10 mouse cellular contexts compared by ENCODE assay signal in the genomic region with DNA sequence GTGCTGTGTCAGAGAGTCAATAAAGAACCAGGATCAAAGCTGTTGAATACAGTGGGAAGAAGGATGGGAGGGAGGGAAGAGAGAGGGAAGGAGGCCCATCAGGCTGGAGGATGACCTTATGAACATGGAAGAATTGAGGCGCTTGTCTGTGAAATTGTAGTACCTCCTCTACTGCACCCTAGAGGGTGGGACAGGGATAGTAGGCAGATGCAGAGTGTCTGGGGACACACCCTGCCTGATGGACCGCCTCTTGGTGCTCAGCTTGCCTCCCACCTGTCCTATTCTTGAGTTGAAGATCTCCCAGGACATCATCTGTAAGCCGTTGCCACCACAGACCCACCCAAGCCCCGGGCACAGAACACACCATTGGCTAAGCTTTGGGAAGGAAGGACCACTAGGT. TPM values are rescaled to one million over a fixed set of nuclear protein-coding genes. Genes with fewer than 3 reads are reported as not detected.
A peak's percentile ranks its signal among the peaks of the same experiment; 100 is the strongest.
DNase-seq lines count a peak whose midpoint lies in the region; ATAC-seq and TF ChIP-seq lines count a peak whose summit lies in the region.
"Had no signal": no experiment of that assay in that cellular context is flagged by ENCODE, and none has a peak within 500 bp of the region (broad histone marks: within the 10 kb centered on the region; RNA-seq: fewer than 3 reads in every experiment).

No protein-coding gene starts in this region.

- DNase-seq in kidney, adult 8-10 months, result no peak
- DNase-seq in ovary, postnatal 14 days (ENCODE audit: low spot score), result no peak
- no peak for DNase-seq in thymus, postnatal 0 days (ENCODE audit: low spot score)
- DNase-seq: lung, postnatal 14 days; spleen, adult 18-20 months had no signal

- H3K27ac ChIP-seq in kidney, embryonic 16.5 days (ENCODE audit: low read length), result peak overlapping the region; percentile 91
- H3K27ac ChIP-seq in bone marrow, adult 2 months (ENCODE audit: control insufficient read depth, insufficient read depth, low read depth, low read length, poor library complexity), result peak overlapping the region; percentile 27; the same call in 1 of the 2 replicates
- H3K27ac ChIP-seq: neural tube, embryonic 12.5 days had no signal

- no peak for TF ChIP-seq POLR2A in bone marrow, adult 2 months (IDR thresholded peaks at IDR 0.05; ENCODE audit: borderline replicate concordance, control insufficient read depth, low read depth, low read length)

- H3K4me1 ChIP-seq in kidney, embryonic 16.5 days (ENCODE audit: insufficient read depth, low read length), result peaks cover 42% of the 10 kb centered on the region
- peaks cover 5% of the 10 kb centered on the region for H3K4me1 ChIP-seq in bone marrow, adult 2 months (ENCODE audit: control insufficient read depth, insufficient read depth, low read length)

- no peak for ATAC-seq in kidney, embryonic 16.5 days (ENCODE audit: low FRiP score, low TSS enrichment)
- peak; percentile 80 for ATAC-seq in erythroid progenitor cell, adult 5-6 weeks (replicated peaks; ENCODE audit: low FRiP score, poor library complexity, severe bottlenecking)
- peak; percentile 78 for ATAC-seq in megakaryocyte-erythroid progenitor cell, adult 5-6 weeks (replicated peaks; ENCODE audit: low FRiP score, low TSS enrichment, poor library complexity, severe bottlenecking)

- H3K4me3 ChIP-seq in kidney, embryonic 16.5 days (ENCODE audit: low read length), result no peak overlapping the region
- H3K4me3 ChIP-seq in bone marrow, adult 2 months (replicated peaks; ENCODE audit: control insufficient read depth, low read depth, low read length), result no peak overlapping the region
- H3K4me3 ChIP-seq: neural tube, embryonic 12.5 days had no signal

- H3K4me2 ChIP-seq in kidney, embryonic 16.5 days (replicated peaks; ENCODE audit: low read depth, low read length), result no peak overlapping the region
- H3K4me2 ChIP-seq: neural tube, embryonic 12.5 days had no signal

- WGBS in kidney, embryonic 16.5 days, result 86% methylated on average over 4 of the region's 4 CpGs
- WGBS in bone marrow, adult 2 months, result 41% methylated on average over 4 of the region's 4 CpGs

- H3K27me3 ChIP-seq in kidney, embryonic 16.5 days (ENCODE audit: insufficient read depth, low read length), result no peaks in the 10 kb centered on the region
- H3K27me3 ChIP-seq: neural tube, embryonic 12.5 days had no signal

- no peaks in the 10 kb centered on the region for H3K9me3 ChIP-seq in kidney, embryonic 16.5 days (ENCODE audit: low read length)
- H3K9me3 ChIP-seq: neural tube, embryonic 12.5 days had no signal

- TF ChIP-seq CTCF in bone marrow, adult 2 months (IDR thresholded peaks at IDR 0.05; ENCODE audit: control insufficient read depth, insufficient read depth, low read length), result peak; percentile 51; the same call in 1 of the 2 replicates

- no peaks in the 10 kb centered on the region for H3K36me3 ChIP-seq in kidney, embryonic 16.5 days (ENCODE audit: insufficient read depth, low read length)
- H3K36me3 ChIP-seq: neural tube, embryonic 12.5 days had no signal

- no peak overlapping the region for H3K9ac ChIP-seq in kidney, embryonic 16.5 days (replicated peaks; ENCODE audit: low read length)
- H3K9ac ChIP-seq: neural tube, embryonic 12.5 days had no signal

RNA-seq across cellular contexts. Expression of gene Zfp36l1, which starts 30.1 kb away (rescaled TPM):
- 130 and 153 TPM in 2 replicates for polyA plus RNA-seq in kidney, embryonic 16.5 days (2015; fragmentation: Nextera tagmentation; extraction: Ambion mirVana)
- polyA plus RNA-seq in bone marrow, adult 2 months (2011; ENCODE audit: insufficient read depth, insufficient read length, low replicate concordance, missing spikeins), result 20.1 and 33.6 TPM in 2 replicates
- 52.0 and 100 TPM in 2 replicates for total RNA-seq in erythroid progenitor cell, adult 5-6 weeks (2015; ENCODE audit: low replicate concordance)
- total RNA-seq in erythroid progenitor cell, adult 5-6 weeks (2017; ENCODE audit: low replicate concordance), result 5.8 and 9.2 TPM in 2 replicates
- total RNA-seq in megakaryocyte-erythroid progenitor cell, adult 5-6 weeks (2014; fragmentation: Nextera tagmentation), result 76.1 and 121 TPM in 2 replicates
- 12.4 and 18.5 TPM in 2 replicates for total RNA-seq in megakaryocyte-erythroid progenitor cell, adult 5-6 weeks (2017)
- 63.4 and 69.7 TPM in 2 replicates for polyA plus RNA-seq in thymus, postnatal 0 days (2015; fragmentation: Nextera tagmentation; extraction: Ambion mirVana)
